Mouse (Mus musculus) kidney, postnatal 25 days (tissue): Measurements from ENCODE around the gene Zyg11a.
"Not testable (repeated sequence)": the region's sequence is repeated elsewhere in the genome, so short reads cannot be mapped to it uniquely, and the experiment has no call there.

Experiments used
- DNase-seq, 2 experiments: peaks; one replicate each; pipeline ENCODE4 v3.0.0; 2021; ENCODE audit warnings: mixed read lengths in 2 of 2

Zyg11a gene

DNA sequence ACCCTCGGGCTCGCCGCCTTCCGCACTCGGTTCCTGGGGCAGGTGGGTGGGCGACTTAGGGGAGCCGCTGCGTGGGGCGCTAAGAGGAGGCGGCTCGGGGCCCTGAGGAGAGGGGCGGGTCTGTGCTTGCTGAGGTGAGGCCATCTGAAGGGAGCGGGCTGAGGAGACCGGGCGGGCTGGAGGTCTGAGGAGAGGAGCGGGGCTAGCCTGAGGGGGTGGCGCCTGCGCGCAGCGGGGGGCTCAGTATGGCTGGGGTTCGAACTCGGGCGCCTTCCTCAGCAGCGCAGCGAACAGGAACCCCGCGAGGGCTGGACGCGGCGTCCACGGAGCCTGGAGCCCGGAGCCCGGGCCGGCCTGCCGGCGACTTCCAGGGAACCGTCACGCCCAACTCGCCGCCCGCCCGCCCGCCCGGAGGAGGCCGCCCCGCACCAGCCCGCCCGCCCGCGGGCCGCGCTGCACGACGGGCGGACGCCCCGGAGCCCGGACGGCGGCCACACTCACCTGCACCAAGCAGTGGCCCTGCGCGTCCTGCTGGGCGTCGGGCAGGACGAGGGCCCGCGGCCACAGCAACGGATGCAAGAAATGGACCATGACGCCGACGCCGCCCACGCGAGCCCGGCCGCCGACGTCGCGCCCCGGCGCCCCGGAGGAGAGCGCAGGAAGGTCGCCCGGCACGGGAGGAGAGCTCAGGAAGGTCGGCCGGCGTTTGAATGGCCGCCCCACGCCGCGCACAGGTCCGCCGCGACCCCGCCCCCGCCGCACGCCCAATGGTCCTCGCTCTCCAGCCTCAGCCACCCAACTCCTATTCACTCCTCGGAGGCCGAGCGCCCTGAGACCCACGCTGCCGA is at the start of gene Zyg11a:
Gene Zyg11a (minus strand): TSS at position 717 of the 848 bp plus-strand sequence.
- DNase-seq, result peak; percentile 21 to 59

DNA sequence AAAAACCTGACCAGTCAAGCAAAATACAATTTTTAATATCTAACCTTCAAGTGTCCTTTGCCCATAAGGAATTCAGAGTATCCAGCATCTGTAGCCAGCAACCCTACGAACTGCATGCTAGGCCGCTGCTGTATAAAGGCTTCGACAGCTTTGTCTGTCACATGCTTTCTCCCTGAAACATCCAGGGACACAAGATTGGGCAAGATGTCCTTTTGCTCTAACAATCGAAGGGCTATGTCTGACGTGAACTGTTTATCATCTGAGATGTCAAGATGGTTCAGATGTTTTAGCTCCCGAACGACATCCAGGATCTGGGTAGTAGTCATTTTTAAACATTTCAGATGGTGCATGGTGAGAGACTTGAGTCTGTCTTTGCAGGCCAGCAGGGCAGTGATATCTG is 47.9 kb upstream of the Zyg11a start:
- DNase-seq, result no peak

DNA sequence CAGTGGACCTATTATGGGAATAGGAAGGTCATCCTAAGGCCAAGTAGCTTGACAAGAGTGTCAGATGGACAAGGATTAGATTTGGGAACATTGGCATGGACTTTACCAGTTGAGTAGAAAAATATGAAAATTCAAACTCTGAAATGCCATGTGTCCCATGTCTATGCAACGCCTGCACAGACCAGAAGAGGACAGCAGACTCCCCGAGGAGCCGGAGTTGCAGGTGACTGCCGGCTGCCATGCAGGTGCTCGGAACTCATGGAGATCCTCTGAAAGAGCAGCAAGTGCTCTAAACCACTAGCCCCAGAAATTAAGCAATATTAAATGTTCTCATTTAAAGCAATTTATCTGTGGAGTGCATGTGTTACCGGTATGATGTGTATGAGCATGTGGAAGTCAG is 35.5 kb upstream of the Zyg11a start:
- peak in 1 of 2 experiments; percentile 9 for DNase-seq

DNA sequence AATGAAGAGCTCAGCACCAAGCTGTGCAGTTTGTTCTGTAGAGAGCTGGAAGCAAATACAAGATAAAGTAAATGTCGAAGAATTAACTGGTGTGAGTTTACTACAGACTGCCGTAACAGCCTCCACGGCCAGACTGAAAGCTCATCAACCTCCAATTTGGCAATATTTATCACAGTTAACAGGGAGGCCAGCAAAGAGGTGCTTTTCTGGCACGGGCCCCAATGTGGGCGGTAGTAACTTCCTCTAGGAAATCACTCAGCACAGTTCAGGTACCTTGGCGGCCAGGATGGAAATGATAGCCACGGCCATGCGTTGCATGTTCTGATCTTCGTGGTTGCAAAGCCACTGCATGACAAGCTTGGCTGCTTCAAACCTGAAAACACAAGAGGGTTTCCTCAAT is 32.7 kb upstream of the Zyg11a start:
- no peak for DNase-seq

DNA sequence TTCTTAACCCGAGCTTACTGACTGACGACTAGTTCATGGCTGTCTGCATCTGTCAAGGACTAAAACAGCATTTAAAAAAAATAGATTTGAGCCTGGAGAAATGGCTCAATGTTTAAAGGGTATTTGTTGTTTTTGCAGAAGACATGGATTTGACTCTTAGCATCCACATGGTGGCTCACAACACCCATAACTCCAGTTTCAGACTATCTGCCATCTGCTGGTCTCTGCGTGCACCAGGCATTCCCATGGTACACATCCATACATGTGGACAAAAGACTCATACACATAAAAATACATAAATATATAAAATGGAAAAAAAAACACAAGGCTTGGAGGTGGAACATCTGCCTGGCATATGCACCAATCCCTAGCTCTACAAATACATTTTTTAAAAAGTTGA is 31.5 kb upstream of the Zyg11a start:
- DNase-seq, result no peak

DNA sequence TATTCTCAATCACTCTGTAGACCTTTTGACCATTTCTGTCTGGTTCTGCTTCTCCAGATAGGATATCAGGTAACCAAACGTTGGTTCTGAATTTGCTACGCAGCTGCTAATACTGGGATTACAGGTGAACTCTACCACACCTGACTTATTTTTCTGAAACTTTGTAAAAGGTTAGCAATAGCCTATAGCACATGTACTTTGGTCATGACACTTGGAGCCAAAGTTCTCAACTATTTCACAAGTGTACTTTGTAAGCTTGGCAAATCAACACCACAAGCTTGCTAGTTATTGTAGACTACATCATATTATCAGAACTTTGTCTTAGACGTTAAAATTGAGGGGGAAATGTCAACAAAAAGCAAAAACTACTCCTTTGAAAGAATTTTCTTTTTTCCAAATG is 15.8 kb upstream of the Zyg11a start:
- no peak for DNase-seq

DNA sequence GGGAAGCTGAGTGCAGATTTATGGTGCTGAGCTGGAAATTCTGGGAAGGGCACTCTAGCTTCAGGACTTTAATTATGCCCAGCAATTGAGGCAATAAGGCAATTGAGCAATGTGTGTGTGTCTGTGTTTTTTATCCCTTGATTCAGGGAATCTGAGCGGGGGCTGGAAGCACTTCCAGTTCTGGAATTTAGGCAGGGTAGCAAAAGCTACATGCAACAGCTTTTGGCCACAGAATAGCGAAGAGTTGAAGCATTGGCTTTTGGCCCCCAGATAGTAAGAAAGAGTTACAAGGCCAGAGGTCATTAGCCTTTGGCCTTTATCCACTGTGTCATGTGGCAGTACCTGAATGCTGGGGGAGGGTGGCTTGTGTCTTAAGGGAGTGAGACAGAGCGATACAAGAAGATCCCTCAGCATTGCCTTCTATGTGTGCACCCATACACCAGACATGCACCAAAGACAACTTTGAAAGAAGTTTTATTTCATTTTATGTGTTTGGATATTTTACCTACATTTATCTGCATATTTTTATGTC is 7.6 kb upstream of the Zyg11a start:
- peak in 1 of 2 experiments; percentile 11 for DNase-seq

DNA sequence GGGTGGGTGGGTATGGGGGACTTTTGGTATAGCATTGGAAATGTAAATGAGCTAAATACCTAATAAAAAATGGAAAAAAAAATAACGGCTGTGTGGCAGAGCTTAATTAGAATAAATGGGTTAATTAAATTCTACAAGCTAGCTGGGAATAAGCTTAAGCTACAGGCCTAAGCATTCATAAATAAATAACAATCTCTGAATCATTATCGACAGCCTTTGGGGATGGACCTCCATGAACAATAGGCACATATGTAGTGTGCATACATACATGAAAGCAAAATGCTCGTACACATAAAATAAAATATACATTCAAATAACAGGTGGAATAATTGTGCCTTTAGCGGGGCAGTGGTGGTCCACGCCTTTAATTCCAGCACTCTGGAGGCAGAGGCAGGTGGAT is 4.7 kb upstream of the Zyg11a start:
- DNase-seq, result no peak

DNA sequence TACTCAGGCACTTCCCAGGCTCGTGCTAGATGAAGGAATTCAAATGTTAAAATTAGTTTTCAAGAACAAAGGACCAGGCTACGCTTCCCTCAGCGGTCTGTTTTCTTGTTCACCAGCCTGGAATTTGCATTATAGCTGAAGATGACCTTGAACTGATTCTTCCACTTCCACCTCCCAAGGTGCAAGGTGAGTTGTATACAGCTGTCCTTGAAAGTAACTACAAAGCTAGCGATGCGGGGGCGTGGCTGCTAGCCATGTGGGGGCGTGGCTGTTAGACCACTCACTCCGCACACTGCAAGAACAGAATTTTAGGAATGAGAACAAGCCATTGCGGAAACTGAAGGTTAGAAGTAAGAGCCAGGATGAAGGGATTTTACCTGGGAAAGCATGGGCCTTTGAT is 1.2 kb upstream of the Zyg11a start:
- DNase-seq, result no peak

DNA sequence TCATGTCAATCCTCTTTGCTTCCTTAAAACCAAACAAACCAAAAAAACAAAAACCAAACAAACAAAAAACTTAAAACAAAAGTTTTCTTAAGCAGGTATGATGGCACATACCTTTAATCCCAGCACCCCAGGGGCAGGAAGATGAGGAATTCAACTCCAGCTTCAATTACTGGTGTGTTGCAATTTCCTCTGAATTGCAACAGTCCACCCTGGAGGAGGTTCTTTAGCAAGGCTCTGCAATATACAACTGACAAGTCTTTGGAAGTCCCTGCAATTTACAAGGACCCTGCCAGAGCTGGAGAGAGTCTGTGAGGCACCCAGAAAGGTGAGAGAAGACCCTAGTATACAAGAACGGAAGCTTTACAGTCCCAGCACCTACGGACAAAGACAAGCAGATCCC is 4.8 kb downstream of the Zyg11a start:
- no peak for DNase-seq

DNA sequence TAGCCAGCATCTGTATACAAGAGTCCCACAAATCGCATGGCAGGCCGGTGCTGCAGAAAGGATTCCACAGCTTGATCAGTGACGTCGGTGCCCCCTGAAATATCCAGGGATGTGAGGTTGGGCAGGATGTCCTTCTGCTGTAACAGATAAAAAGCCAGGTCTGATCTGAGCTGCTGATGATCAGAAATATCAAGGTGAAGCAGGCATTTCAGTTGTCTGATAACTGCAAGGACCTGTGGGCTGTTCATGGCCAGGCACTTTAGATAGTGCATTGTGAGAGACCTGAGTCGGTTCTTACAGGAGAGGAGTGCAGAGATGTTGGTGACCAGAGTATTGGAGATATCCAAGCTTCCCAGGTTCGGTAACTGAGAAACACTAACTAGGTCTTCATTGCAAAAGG is 13.2 kb downstream of the Zyg11a start:
- DNase-seq, result no peak

DNA sequence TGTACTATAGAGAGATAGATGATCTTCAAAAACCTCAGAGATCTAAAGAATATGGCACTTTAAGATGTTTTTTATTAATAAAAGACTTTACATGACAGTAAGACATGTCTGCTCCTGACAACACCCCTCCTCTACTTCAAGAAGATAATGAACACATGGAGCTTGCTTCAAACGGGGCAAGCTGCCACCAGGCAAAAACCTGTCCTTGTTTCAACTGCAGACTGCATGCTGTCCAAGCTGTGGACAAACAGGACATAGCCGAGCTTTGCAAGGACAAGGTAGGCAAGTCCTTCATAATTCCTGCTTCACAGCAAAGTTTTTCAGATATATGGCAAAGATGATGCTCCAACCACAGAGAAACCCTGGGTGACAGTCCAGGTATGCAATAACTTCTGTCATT is 18.6 kb downstream of the Zyg11a start:
- DNase-seq, result no peak

DNA sequence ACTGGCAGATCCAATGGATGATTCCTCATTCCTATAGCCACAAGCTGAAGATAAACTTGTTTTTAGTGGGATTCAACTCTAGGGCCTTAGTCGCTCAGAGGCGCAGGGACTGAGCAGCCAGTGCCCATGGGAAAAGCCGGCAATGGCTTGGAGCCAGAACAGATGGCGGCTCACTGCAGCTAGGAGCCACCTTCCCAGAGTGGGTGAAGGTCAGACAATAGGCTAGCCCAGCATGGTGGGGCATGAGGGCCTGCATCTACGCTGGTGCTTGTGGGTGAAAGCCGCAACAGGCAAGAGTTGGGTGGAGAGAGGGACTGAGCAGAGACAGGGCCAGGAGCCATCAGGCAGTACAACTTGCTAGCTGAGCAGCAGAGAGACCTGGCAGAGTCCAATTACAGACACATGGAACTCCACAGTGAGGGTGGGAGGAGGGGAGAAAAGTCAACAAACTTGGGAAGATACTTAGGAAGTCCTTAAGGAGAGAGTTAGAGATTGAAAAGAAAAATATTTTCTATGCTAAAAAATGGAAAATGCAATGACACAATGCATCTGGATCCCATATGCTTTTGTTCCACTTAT is 21.5 kb downstream of the Zyg11a start:
- DNase-seq, result no peak

DNA sequence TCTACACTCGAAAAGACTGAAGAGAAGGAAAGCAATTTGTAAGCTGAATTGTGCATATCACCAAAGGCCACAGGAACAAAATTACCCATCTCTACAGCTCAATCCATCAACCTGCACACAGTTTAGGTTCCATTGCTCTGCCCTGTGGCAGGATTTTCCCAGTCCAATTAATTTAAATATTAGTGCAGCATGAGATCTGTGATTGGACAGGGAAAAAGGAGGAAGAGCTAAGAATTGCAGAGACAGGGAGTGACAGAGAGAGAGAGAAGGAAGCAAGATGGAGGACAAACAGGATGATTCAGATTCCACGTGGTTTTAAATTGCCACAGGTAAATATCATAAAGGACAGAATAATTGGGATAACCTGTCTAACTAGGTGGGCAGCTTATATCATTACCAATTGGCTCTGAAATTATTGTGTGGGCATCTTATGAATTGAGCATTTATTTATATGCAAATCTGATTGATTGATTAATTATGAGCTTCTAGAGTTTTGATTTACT is 25.0 kb downstream of the Zyg11a start:
- no peak for DNase-seq

DNA sequence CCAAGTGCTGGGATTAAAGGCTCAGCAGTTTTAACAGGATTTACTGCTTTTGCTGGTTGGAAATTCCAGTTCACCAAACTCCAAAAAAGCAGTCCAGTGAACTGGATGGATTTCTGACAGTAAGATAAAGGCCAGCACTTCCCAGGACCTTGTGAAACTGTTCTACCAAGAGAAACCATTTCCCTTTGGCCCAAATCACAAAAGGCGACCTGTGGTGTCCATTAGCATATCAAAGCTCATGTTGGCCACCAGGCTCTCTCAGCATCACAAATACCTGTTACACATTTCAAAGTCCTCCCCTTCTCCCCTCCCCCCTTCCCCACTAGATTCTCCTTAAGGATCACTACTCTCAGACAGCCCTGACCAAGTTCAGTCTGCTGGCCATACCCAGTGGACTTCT is 35.6 kb downstream of the Zyg11a start:
- no peak for DNase-seq

DNA sequence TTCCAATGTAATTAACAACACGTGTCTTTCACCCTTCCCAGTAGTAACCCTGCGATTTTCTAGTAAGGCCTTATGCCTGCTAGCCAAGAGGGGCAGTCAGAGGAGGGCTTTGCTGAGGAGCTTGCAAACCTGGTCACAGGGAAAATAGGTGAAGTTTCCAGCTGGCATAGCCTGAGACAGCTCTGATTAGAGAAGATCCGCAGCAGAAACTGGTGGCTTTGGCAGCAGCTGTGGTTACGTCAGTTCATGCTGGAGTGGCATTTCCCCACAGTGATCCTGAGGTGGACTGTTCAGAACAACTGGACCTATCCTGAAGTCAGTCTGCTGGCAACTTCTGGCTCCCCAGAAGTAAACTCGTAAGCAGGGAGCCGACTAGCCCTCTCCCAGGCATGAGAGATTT is 49.8 kb downstream of the Zyg11a start:
- no peak for DNase-seq

DNA sequence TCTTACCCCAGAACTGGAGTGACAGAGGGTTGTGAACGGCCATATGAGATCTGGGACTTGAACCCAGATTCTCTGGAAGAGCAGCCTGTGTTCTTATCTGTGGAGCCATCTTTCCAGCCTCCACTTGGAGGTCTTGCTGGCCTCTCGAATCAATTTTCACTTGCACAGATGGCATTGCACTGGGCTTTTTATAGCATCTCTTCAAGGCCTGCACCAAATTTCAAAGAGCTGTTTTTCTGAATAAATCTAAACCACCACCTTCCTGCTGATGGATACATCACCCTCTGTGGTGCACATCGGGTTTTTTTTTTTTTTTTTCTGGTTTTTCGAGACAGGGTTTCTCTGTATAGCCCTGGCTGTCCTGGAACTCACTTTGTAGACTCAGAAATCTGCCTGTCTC is 51.0 kb downstream of the Zyg11a start:
- no peak for DNase-seq

DNA sequence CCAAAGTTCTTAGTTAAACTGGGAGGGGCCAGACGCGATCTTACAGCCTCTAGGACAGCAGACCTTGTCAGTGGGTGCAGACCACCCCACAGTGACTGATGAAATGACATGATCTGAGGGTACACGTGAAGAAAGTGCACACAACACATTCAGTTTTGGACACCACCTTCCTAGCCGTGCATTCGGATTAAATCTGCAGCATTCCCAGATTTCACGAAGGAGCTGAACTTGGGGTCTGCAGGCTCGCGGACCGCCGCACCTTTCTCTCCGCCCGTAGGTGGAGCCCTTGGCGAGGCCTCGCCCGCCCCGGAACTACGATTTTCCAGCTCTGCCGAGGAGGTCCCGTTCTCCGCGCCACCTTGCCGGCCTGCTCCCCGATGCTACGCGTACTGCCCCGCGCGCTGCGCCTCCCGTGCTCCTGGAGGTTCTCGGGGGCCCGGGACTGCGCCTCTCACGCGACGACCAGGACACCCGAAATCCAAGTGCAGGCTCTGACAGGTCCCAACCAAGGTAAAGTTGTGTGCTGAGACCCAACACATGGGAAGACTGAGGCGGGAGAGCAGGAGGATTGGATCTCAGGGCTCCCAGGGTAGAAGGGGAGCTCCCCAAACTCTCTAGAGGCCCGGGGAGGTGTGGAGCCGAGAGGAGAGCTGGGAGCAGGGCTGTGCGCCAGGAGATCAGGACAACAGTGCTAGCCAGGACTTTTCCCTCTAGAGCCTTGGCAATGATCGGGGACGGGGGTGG is 52.5 kb downstream of the Zyg11a start, which contains the start of gene Echdc2:
Gene Echdc2 (plus strand): TSS at position 286 of the 744 bp plus-strand sequence.
- DNase-seq, result peak; percentile 63 to 82

DNA sequence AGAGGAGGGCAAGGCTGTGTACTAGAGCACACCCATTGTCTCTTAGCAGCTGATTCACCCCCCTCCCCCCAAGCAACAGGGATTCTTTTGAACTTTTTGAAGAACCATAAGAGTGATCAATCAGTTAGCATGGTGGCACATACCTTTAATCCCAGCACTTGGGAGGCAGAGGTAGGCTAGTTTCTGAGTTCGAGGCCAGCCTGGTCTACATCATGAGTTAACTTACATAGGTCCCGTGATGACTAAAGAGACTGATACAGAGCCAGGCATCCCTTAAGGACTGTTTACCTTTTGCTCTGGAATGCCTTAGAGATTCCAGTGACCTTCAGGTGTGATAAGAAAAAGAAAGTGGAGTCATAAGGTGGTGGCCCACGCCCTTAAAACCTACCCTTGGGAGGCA is 54.6 kb downstream of the Zyg11a start:
- DNase-seq, result no peak

DNA sequence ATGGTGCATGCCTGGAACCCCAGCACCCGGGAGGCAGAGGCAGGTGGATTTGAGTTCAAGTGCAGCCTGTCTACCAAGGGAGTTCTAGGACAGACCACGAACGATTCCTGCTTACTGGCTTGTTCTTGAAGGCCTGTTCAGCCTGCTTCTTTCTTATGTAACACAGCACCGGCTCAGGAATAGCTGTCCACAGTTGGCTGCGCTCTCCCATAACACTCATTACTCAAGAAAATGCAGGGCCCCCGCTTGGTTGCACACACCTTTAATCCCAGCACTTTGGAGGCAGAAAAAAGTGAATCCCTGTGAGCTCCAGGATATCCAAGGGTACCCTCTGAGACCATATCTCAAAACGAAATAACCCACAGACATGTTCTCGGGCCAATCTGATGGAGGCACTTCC is 55.9 kb downstream of the Zyg11a start:
- DNase-seq, result no peak

DNA sequence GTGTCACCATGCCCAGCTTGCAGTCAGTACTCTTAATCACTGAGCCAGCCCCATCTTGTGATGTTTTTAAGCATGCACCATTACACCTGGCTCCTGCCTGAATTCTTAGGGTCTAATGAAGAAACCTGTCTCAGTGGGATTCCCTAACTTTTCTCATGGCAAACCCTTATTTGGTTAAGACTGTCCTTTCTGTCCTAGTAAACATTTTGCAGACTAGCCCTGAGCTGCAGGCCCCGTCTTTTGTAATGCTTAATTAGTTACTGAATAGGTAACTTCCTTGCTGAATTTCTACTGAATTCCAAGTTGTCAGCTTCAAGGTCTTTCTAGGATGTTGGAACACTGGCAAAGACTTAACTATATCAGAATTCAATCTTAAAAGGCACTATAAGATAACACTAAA is 62.7 kb downstream of the Zyg11a start:
- DNase-seq, result not testable (repeated sequence)

DNA sequence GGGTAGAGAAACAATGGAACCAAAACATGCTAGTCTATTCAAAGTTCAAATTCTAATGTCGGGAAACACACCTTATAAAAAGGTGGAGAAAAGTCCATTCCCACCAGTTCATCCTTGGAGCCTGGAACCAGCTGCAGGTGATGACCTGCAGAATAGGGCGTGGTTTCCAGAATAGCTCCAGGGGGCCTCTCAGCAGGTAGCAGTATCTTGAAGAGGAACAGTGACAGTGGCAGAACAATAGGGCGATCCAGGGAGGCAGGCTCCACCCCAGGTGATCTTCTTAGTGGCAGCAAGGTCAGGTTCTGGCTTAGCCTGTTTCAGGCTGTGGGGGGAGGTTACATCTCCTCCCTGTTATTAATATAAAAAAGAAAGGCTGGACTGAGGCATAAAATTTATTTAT is 72.3 kb downstream of the Zyg11a start:
- not testable (repeated sequence) for DNase-seq

DNA sequence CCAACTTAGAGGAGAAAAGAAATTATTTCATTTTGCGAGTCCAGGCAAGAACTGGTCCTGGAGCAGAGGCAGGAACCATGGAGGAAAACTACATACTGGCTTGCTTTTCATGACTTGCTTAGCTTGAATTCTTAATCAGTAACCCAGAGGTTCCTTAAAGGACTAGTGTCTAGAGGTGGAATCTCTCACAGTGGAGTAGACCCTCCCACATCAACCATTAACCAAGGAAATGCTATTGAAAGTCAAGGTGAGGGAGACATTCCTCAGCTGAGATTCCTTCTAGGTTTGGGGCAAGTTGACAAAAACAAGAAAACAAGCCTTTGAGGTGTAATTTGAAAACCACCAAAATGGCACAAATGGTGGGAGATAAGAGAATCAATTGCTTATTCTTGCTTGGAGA is 73.0 kb downstream of the Zyg11a start, which contains the start of gene Scp2:
Gene Scp2 (minus strand): TSS at position 119 of the 400 bp plus-strand sequence.
- peak in 1 of 2 experiments; percentile 9 for DNase-seq
